Mouse (Mus musculus): ENCODE measurements around the gene Prrg2. TPM values are rescaled to one million over a fixed set of nuclear protein-coding genes. Genes with fewer than 3 reads are reported as not detected.

The Prrg2 gene
- polyA plus RNA-seq, 1 experiment from 2014 or later = 24.7 TPM

DNA sequence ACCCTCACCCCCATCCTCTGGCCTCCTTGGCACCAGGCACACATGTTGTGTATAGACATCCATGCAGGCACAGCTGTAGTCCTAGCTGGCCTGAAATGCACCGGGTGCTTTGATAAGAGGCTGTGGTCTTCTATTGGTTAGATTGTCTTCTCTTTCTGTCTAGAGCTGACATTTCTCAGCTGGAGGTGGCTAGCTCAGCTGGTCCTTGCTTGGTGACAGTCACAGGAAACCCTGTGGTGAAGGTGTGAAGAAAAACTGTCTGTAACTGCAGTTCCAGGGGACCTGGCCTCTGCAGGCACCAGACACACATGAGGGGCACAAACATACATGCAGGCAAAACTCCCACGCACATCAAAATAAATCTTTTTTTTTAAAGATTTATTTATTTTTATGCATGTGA is 7.2 kb upstream of the Prrg2 start:
- Histone ChIP-seq H3K4me3 (replicated peaks; ENCODE audit: low read length) (no peak overlapping the region), H3K4me2 (ENCODE audit: low read depth, low read length) (no peak overlapping the region), H3K27me3 (ENCODE audit: control insufficient read depth, insufficient read depth, low read length) (no peaks in the 10 kb centered on the region), H3K9me3 (replicated peaks; ENCODE audit: control insufficient read depth, low read length) (no peaks in the 10 kb centered on the region), H3K27ac (ENCODE audit: low read length) (no peak overlapping the region), H3K4me1 (ENCODE audit: control insufficient read depth, insufficient read depth, low read length) (no peaks in the 10 kb centered on the region), H3K9ac (ENCODE audit: low read length) (no peak overlapping the region), H3K36me3 (ENCODE audit: control insufficient read depth, insufficient read depth, low read length) (no peaks in the 10 kb centered on the region)
- no peak for ATAC-seq (ENCODE audit: insufficient read depth, low FRiP score)
- WGBS = 80% methylated on average over 2 of the region's 2 CpGs

DNA sequence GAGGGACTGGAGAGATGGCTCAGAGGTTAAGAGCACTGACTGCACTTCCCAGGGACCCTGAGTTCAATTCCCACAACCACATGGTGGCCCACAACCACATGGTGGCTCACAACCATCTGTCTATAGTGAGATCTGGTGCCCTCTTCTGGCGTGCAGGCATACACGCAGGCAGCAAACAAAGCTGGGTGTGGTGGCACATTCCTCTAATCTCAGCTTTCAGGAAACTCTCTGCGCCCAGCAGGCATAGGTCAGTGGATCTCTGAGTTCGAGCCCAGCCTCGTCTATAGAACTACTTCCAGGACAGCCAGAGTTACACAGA is 5.5 kb upstream of the Prrg2 start:
- Histone ChIP-seq H3K36me3 (ENCODE audit: control insufficient read depth, insufficient read depth, low read length) (no peaks in the 10 kb centered on the region), H3K4me2 (ENCODE audit: low read depth, low read length) (no peak overlapping the region), H3K9me3 (replicated peaks; ENCODE audit: control insufficient read depth, low read length) (no peaks in the 10 kb centered on the region), H3K27ac (ENCODE audit: low read length) (no peak overlapping the region), H3K27me3 (ENCODE audit: control insufficient read depth, insufficient read depth, low read length) (no peaks in the 10 kb centered on the region), H3K4me3 (replicated peaks; ENCODE audit: low read length) (no peak overlapping the region), H3K4me1 (ENCODE audit: control insufficient read depth, insufficient read depth, low read length) (peaks cover 9% of the 10 kb centered on the region; the same call in 1 of the 2 replicates), H3K9ac (ENCODE audit: low read length) (no peak overlapping the region)
- 27% methylated on average over 5 of the region's 5 CpGs for WGBS
- no peak for ATAC-seq (ENCODE audit: insufficient read depth, low FRiP score)

DNA sequence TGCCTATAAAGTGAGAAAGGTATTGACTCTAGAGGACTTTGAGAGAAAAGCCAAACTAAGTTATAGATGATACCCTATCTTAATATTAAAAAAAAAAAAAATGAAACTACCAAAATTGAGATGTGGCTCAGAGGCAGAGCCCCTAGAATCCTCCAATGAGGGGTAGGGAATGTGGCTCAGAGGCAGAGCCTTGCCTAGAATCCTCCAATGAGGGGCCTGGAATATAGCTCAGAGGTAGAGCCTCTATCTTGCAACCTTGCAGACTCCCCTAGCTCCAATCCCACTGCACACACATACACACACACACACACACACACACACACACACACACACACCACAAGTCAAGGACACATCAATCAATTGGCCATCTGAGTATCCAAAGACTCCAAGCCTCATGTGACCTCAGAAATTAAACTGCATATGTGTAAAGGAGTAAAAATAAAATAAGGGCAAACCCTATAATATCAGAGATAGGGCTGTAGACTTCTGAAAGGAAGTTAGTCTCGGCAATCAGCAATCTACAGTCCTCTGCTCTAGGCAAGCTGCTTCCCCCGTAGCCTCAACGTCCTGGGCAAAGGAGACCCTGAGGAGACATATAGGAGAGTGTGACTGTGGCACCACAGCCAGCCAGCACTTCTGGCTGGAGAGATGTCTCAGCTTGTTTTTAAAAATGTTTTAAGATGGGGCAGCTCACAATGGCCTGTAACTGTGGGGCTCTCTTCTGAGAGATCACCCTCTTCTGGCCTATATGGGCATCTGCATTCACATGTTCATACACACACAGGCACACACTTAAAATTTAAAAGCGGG is 4.9 kb upstream of the Prrg2 start:
- peaks cover 9% of the 10 kb centered on the region; the same call in 1 of the 2 replicates for H3K4me1 ChIP-seq (ENCODE audit: control insufficient read depth, insufficient read depth, low read length)
- no peaks in the 10 kb centered on the region for H3K36me3 ChIP-seq (ENCODE audit: control insufficient read depth, insufficient read depth, low read length)
- no peak overlapping the region for H3K9ac ChIP-seq (ENCODE audit: low read length)
- no peak overlapping the region for H3K4me2 ChIP-seq (ENCODE audit: low read depth, low read length)
- H3K4me3 ChIP-seq (replicated peaks; ENCODE audit: low read length) = no peak overlapping the region
- no peak overlapping the region for H3K27ac ChIP-seq (ENCODE audit: low read length)
- no peaks in the 10 kb centered on the region for H3K9me3 ChIP-seq (replicated peaks; ENCODE audit: control insufficient read depth, low read length)
- ATAC-seq (ENCODE audit: insufficient read depth, low FRiP score) = no peak
- 70% methylated on average over 4 of the region's 4 CpGs for WGBS
- H3K27me3 ChIP-seq (ENCODE audit: control insufficient read depth, insufficient read depth, low read length) = no peaks in the 10 kb centered on the region

DNA sequence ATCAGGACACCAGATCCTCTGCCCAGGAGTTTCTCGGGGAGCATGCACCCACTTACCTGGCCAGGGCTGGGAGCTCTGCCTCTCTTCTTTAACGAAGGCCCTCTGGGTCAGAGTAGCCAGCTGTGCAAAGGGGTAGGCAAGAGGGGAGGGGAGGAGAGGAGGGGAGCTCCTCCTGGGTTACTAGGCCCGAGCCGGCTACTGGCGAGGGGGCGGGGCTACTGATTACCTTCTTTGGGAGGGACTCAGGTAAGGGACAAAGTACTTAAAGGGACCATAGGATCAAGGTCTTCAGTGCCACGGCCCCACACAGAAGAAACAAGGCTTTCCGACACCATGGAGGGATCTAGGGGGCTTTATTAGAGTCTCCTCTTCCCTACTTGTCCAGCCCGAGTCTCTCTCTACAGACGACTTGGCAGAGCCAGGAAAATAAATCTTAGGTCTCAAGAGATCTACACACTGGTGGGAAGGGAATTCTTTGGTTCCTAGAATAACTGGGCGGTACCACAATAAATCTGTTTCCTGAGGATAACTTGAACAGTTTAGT is 873 bp downstream of the Prrg2 start:
- Histone ChIP-seq H3K4me3 (replicated peaks; ENCODE audit: low read length) (peak overlapping the region; percentile 69), H3K27ac (ENCODE audit: low read length) (peak overlapping the region; percentile 91), H3K36me3 (ENCODE audit: control insufficient read depth, insufficient read depth, low read length) (no peaks in the 10 kb centered on the region), H3K27me3 (ENCODE audit: control insufficient read depth, insufficient read depth, low read length) (no peaks in the 10 kb centered on the region), H3K9me3 (replicated peaks; ENCODE audit: control insufficient read depth, low read length) (no peaks in the 10 kb centered on the region), H3K4me1 (ENCODE audit: control insufficient read depth, insufficient read depth, low read length) (peaks cover 16% of the 10 kb centered on the region), H3K4me2 (ENCODE audit: low read depth, low read length) (peak overlapping the region; percentile 60), H3K9ac (ENCODE audit: low read length) (peak overlapping the region; percentile 74)
- 10% methylated on average over 11 of the region's 11 CpGs for WGBS
- ATAC-seq (ENCODE audit: insufficient read depth, low FRiP score) = peak; percentile 56; the same call in 1 of the 2 replicates

DNA sequence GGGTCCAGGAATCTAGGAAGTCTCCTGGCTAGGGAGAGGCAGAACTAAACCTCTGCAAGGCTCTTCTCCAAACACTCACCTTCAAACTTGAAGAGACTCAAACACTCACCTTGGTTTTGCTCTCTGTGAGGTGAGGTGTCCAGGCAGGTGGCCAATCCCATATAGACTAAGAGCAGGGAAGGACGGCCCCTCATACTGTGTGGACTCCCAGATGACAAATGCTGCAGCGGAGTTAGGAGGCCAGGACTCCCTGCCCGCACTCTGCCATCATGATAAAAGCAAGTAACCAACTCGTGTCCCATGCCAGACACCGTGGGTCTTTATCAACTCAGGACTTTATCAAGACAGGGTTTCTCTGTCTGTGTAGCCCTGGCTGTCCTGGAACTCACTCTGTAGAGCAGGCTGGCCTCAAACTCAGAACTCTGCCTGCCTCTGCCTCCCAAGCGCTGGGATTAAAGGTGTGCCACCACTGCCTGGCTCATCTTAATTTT is 1.8 kb downstream of the Prrg2 start:
- peaks cover 16% of the 10 kb centered on the region for H3K4me1 ChIP-seq (ENCODE audit: control insufficient read depth, insufficient read depth, low read length)
- H3K4me2 ChIP-seq (ENCODE audit: low read depth, low read length) = no peak overlapping the region
- H3K36me3 ChIP-seq (ENCODE audit: control insufficient read depth, insufficient read depth, low read length) = no peaks in the 10 kb centered on the region
- peak overlapping the region; percentile 69; the same call in 1 of the 2 replicates for H3K4me3 ChIP-seq (replicated peaks; ENCODE audit: low read length)
- H3K9me3 ChIP-seq (replicated peaks; ENCODE audit: control insufficient read depth, low read length) = no peaks in the 10 kb centered on the region
- 80% methylated on average over 6 of the region's 6 CpGs for WGBS
- H3K27me3 ChIP-seq (ENCODE audit: control insufficient read depth, insufficient read depth, low read length) = no peaks in the 10 kb centered on the region
- no peak overlapping the region; the same call in 1 of the 2 replicates for H3K9ac ChIP-seq (ENCODE audit: low read length)
- no peak overlapping the region for H3K27ac ChIP-seq (ENCODE audit: low read length)
- ATAC-seq (ENCODE audit: insufficient read depth, low FRiP score) = no peak

DNA sequence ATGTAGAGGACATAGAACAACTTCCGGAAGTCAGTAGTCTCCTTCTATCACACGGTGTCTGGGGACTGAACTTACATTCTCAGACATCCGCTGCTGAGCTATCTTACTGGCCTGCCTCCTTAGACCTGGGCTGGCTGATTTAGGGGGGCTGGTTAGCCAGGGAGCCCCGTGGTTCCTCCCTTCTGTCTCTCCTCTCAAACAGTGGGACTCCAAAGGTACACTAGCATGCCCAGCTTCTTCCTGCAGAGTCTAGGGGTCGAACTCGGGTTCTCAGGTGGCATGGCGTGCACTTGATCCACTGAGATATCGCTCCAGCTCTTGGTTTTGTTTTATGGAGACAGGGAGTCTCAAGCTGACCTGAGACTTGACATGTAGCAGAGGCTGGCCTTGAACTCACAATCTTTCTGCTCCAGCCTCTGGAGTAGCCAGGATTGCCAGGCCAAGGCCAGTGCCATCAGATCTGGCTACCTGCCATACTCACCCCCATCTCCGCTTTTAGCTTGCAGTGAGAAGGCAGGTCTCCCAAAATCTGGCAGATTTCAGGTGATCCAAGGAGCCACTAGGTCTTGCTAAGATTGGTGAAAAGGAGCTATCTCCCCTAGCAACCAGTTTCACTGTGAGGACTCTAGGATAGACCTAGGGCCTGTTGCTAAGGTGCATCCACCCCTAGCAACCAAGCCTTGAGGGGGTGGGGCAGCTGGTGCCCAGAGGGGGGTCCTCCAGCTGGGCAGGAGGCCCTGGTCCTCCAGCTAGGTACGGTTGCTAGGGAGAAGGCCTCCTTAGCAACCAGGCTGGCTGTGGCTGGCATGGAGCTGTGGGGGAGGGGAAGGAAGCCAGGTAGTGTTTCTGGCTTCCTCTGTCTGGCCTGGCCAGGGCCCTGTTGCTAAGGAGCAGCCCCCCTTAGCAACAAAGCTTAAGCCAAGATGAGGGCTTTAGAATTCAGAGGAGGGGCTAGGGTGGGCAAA is 3.6 kb downstream of the Prrg2 start:
- H3K9me3 ChIP-seq (replicated peaks; ENCODE audit: control insufficient read depth, low read length) = no peaks in the 10 kb centered on the region
- WGBS = 75% methylated on average over 10 of the region's 10 CpGs
- ATAC-seq (ENCODE audit: insufficient read depth, low FRiP score) = no peak
- no peaks in the 10 kb centered on the region for H3K36me3 ChIP-seq (ENCODE audit: control insufficient read depth, insufficient read depth, low read length)
- peaks cover 13% of the 10 kb centered on the region for H3K4me1 ChIP-seq (ENCODE audit: control insufficient read depth, insufficient read depth, low read length)
- H3K9ac ChIP-seq (ENCODE audit: low read length) = no peak overlapping the region
- H3K4me2 ChIP-seq (ENCODE audit: low read depth, low read length) = no peak overlapping the region
- H3K27me3 ChIP-seq (ENCODE audit: control insufficient read depth, insufficient read depth, low read length) = no peaks in the 10 kb centered on the region
- no peak overlapping the region for H3K4me3 ChIP-seq (replicated peaks; ENCODE audit: low read length)
- no peak overlapping the region for H3K27ac ChIP-seq (ENCODE audit: low read length)

DNA sequence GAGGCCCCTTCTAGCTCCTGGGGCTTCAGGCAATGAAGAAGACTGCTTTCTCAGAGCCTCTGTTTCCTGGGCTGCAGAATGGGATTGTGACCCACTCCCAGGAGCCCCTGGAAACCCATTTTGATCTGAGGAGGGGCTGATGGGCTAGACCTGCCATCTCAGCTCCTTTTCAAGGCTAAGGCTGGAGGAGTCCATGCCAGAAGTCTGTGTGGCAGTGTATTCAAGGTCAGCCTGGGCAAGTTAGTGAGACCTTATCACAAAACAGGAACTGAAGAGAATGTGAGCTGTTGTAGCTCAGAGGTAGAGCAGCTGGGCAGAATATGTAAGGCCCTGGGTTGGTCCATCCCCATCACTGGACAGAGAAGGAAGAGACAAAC is 5.5 kb downstream of the Prrg2 start:
- Histone ChIP-seq H3K9me3 (replicated peaks; ENCODE audit: control insufficient read depth, low read length) (no peaks in the 10 kb centered on the region), H3K4me1 (ENCODE audit: control insufficient read depth, insufficient read depth, low read length) (peaks cover 8% of the 10 kb centered on the region), H3K4me3 (replicated peaks; ENCODE audit: low read length) (no peak overlapping the region), H3K9ac (ENCODE audit: low read length) (no peak overlapping the region), H3K36me3 (ENCODE audit: control insufficient read depth, insufficient read depth, low read length) (no peaks in the 10 kb centered on the region), H3K4me2 (ENCODE audit: low read depth, low read length) (no peak overlapping the region), H3K27ac (ENCODE audit: low read length) (no peak overlapping the region), H3K27me3 (ENCODE audit: control insufficient read depth, insufficient read depth, low read length) (no peaks in the 10 kb centered on the region)
- no peak for ATAC-seq (ENCODE audit: insufficient read depth, low FRiP score)

DNA sequence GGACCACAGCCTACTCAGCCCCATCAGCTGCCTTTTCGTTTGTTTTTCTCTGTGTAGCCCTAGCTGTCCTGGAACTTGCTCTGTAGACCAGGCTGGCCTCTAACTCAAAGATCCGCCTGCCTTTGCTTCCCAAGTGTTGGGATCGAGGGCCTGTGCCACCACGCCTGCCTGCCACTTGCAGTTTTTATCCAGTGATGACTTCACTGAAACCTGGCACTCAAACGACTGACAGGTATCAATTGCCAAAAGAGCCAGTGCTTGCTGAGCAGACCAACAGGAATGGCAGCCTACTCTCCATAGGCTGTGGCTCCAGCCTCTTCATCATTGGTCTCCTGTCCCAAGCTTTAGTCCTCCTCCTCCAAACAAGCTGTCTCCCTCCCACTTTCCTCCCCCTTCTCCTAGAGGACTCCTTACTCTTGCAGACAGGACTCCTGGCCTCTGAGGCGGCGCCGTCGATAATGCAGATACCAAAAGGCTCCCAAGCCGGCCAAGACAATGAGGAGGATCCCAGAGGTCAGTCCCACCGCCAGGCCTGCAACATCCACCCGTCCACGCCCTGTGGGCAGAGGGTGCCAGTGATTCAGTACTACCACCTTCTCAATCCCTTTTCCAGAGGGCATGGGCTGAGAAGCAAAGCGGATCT is 6.0 kb downstream of the Prrg2 start:
- H3K27me3 ChIP-seq (ENCODE audit: control insufficient read depth, insufficient read depth, low read length) = no peaks in the 10 kb centered on the region
- H3K4me1 ChIP-seq (ENCODE audit: control insufficient read depth, insufficient read depth, low read length) = peaks cover 11% of the 10 kb centered on the region
- no peak overlapping the region for H3K27ac ChIP-seq (ENCODE audit: low read length)
- no peak overlapping the region for H3K4me2 ChIP-seq (ENCODE audit: low read depth, low read length)
- H3K9me3 ChIP-seq (replicated peaks; ENCODE audit: control insufficient read depth, low read length) = no peaks in the 10 kb centered on the region
- H3K9ac ChIP-seq (ENCODE audit: low read length) = peak overlapping the region; percentile 28; the same call in 1 of the 2 replicates
- no peak overlapping the region for H3K4me3 ChIP-seq (replicated peaks; ENCODE audit: low read length)
- WGBS = 69% methylated on average over 14 of the region's 14 CpGs
- H3K36me3 ChIP-seq (ENCODE audit: control insufficient read depth, insufficient read depth, low read length) = no peaks in the 10 kb centered on the region
- ATAC-seq (ENCODE audit: insufficient read depth, low FRiP score) = no peak

Data from stomach, embryonic 16.5 days (tissue).